Mouse (Mus musculus) MEL (cell line): ENCODE results near the gene Aatk.

ENCODE experiments used
- MXI1 ChIP-seq: IDR thresholded peaks from 2 replicates; pipeline ENCODE4 v1.6.1; 2011; ENCODE audit warnings: mild to moderate bottlenecking, low read depth, low read length, improper control_type of control experiment
- TAL1 ChIP-seq: IDR thresholded peaks from 2 replicates; pipeline ENCODE4 v1.6.1; 2012; ENCODE audit warnings: mild to moderate bottlenecking, inconsistent platforms, low read length, moderate library complexity, mixed read lengths

GRCm38 (mm10) chr11:120052274-120052673, 5.3 kb upstream of the Aatk start:
- no peak for TF ChIP-seq MXI1
- no peak for TF ChIP-seq TAL1
